Mouse (Mus musculus) G1E (cell line): Measurements from ENCODE around the gene Tctex1d2.

Experiments
- CTCF ChIP-seq: IDR thresholded peaks from 2 replicates; pipeline ENCODE4 v1.5.1; 2012; ENCODE audit warnings: low read depth, low read length, inconsistent platforms, mixed read lengths
- GATA1 ChIP-seq: IDR thresholded peaks from 2 replicates; pipeline ENCODE4 v1.6.1; 2012; ENCODE audit warnings: borderline replicate concordance, low read length, inconsistent platforms, mixed read lengths
- TAL1 ChIP-seq: conservative IDR thresholded peaks from 2 replicates; pipeline ENCODE4 v1.6.1; 2012; ENCODE audit warnings: low read depth, low read length, inconsistent platforms, mixed read lengths

DNA sequence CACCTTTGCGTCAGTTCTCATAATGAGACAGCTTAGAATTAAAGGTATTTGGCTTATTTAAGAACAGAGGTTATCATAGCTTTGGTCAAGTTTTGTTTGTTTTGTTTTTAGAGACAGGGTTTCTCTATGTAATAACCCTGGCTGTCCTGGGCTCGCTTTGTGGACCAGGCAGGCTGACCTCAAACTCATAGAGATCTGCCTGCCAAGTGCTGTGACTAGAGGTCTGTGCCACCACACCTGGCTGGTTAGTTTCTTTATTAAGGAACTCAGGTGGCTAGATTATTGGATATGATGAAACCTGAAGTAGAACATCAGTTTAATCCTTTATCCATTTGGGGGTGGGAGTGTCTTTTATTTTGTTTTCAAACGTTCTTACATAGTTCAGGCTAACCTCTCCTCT is 29.7 kb upstream of the Tctex1d2 start:
- TF ChIP-seq GATA1: no peak
- TF ChIP-seq CTCF: no peak
- no peak for TF ChIP-seq TAL1
